Mouse (Mus musculus) embryonic facial prominence, embryonic 12.5 days (tissue): ENCODE data around the gene B3galnt1. TPM values are rescaled to one million over a fixed set of nuclear protein-coding genes. Genes with fewer than 3 reads are reported as not detected.

Source experiments
- ATAC-seq: fragments of 200-750 bp; cut with Nextera tagmentation; 2 replicates; pipeline ENCODE4 v1.8.0; 2017; ENCODE audit not compliant: insufficient number of reproducible peaks, insufficient read depth, low FRiP score, low TSS enrichment
- H3K27ac ChIP-seq: fragments of 300-500 bp; sonication (generic); 2 replicates; pipeline ENCODE4 v1.5.1; 2016; ENCODE audit warnings: mild to moderate bottlenecking
- H3K27me3 ChIP-seq: fragments of 300-500 bp; sonication (generic); 2 replicates; pipeline ENCODE4 v1.6.1; 2016; ENCODE audit warnings: mild to moderate bottlenecking, moderate library complexity
- H3K36me3 ChIP-seq: fragments of 300-500 bp; sonication (generic); 2 replicates; pipeline ENCODE4 v1.6.1; 2016; ENCODE audit warnings: mild to moderate bottlenecking
- H3K4me1 ChIP-seq: fragments of 300-500 bp; sonication (generic); 2 replicates; pipeline ENCODE4 v1.6.1; 2016
- H3K4me2 ChIP-seq: fragments of 300-500 bp; sonication (generic); replicated peaks from 2 replicates; pipeline ENCODE4 v1.6.1; 2016; ENCODE audit warnings: mild to moderate bottlenecking, moderate library complexity
- H3K4me3 ChIP-seq: fragments of 300-500 bp; sonication (generic); 2 replicates; pipeline ENCODE4 v1.5.1; 2016; ENCODE audit warnings: mild to moderate bottlenecking
- H3K9ac ChIP-seq: fragments of 300-500 bp; sonication (generic); 2 replicates; pipeline ENCODE4 v1.6.1; 2016; ENCODE audit warnings: mild to moderate bottlenecking, moderate library complexity
- H3K9me3 ChIP-seq: fragments of 300-500 bp; sonication (generic); 2 replicates; pipeline ENCODE4 v1.6.1; 2016; ENCODE audit warnings: mild to moderate bottlenecking, moderate library complexity
- WGBS: fragments of 180-500 bp; shearing (Covaris S2); methylation state at CpG from one replicate; pipeline ENCODE4 v1.1.7; 2016; 5-methylcytosine and 5-hydroxymethylcytosine counted together
- polyA plus RNA-seq: library from polyadenylated mRNA; unstranded; fragments of >200 nt; fragmentation: Nextera tagmentation; extraction: Ambion mirVana; gene quantifications from 2 replicates; pipeline ENCODE4 v1.2.1, GENCODE M21; 2016

The B3galnt1 gene
- polyA plus RNA-seq, 1 experiment from 2014 or later: 40.1 TPM

GRCm38 (mm10) chr3:69561686-69562085 is 37.1 kb downstream of the B3galnt1 start:
- H3K4me1 ChIP-seq: no peaks in the 10 kb centered on the region
- no peaks in the 10 kb centered on the region for H3K27me3 ChIP-seq
- H3K4me2 ChIP-seq: no peak overlapping the region
- 67% methylated on average over 5 of the region's 5 CpGs for WGBS
- no peak overlapping the region for H3K4me3 ChIP-seq
- 0 out of 2 replicates have a peak, but pooled peaks have one; percentile 10 for ATAC-seq
- H3K9ac ChIP-seq: no peak overlapping the region
- H3K9me3 ChIP-seq: no peaks in the 10 kb centered on the region
- H3K36me3 ChIP-seq: no peaks in the 10 kb centered on the region
- no peak overlapping the region for H3K27ac ChIP-seq

- Histone ChIP-seq H3K4me3 (no peak overlapping the region), H3K27me3 (no peaks in the 10 kb centered on the region), H3K36me3 (no peaks in the 10 kb centered on the region), H3K27ac (no peak overlapping the region), H3K4me1 (no peaks in the 10 kb centered on the region), H3K4me2 (no peak overlapping the region), H3K9me3 (no peaks in the 10 kb centered on the region), H3K9ac (no peak overlapping the region)
- no peak for ATAC-seq
- WGBS: 86% methylated on average over 7 of the region's 7 CpGs
Measured at GRCm38 (mm10) chr3:69559975-69560330, 38.8 kb downstream of the B3galnt1 start.

- Histone ChIP-seq H3K27me3 (no peaks in the 10 kb centered on the region), H3K36me3 (no peaks in the 10 kb centered on the region), H3K4me2 (no peak overlapping the region), H3K27ac (no peak overlapping the region), H3K9ac (no peak overlapping the region), H3K9me3 (no peaks in the 10 kb centered on the region), H3K4me1 (no peaks in the 10 kb centered on the region), H3K4me3 (no peak overlapping the region)
- ATAC-seq: no peak
- 86% methylated on average over 6 of the region's 6 CpGs for WGBS
Measured at GRCm38 (mm10) chr3:69559316-69559974, 39.3 kb downstream of the B3galnt1 start.

GRCm38 (mm10) chr3:69556092-69556778 is 42.5 kb downstream of the B3galnt1 start:
- WGBS: 80% methylated on average over 12 of the region's 12 CpGs
- no peaks in the 10 kb centered on the region for H3K27me3 ChIP-seq
- H3K4me2 ChIP-seq: no peak overlapping the region
- H3K9ac ChIP-seq: no peak overlapping the region
- no peak overlapping the region for H3K4me3 ChIP-seq
- ATAC-seq: no peak
- no peaks in the 10 kb centered on the region for H3K36me3 ChIP-seq
- H3K4me1 ChIP-seq: no peaks in the 10 kb centered on the region
- H3K9me3 ChIP-seq: no peaks in the 10 kb centered on the region
- H3K27ac ChIP-seq: no peak overlapping the region

- H3K4me2 ChIP-seq: no peak overlapping the region
- no peaks in the 10 kb centered on the region for H3K27me3 ChIP-seq
Measured at GRCm38 (mm10) chr3:69555511-69555910, 43.2 kb downstream of the B3galnt1 start.

GRCm38 (mm10) chr3:69549602-69550001 is 49.2 kb downstream of the B3galnt1 start:
- Histone ChIP-seq H3K9ac (no peak overlapping the region), H3K36me3 (no peaks in the 10 kb centered on the region), H3K4me1 (no peaks in the 10 kb centered on the region), H3K4me3 (no peak overlapping the region), H3K27me3 (no peaks in the 10 kb centered on the region), H3K27ac (no peak overlapping the region), H3K9me3 (no peaks in the 10 kb centered on the region), H3K4me2 (no peak overlapping the region)
- 79% methylated on average over 4 of the region's 4 CpGs for WGBS
- no peak for ATAC-seq

More at GRCm38 (mm10) chr3:69555511-69555910, 43.2 kb downstream of the B3galnt1 start:
- Histone ChIP-seq H3K36me3 (no peaks in the 10 kb centered on the region), H3K4me1 (no peaks in the 10 kb centered on the region), H3K9me3 (no peaks in the 10 kb centered on the region), H3K4me3 (no peak overlapping the region), H3K9ac (no peak overlapping the region), H3K27ac (no peak overlapping the region)
- ATAC-seq: no peak
- 80% methylated on average over 6 of the region's 6 CpGs for WGBS

GRCm38 (mm10) chr3:69548704-69549455 is 49.9 kb downstream of the B3galnt1 start:
- H3K4me2 ChIP-seq: no peak overlapping the region
- no peaks in the 10 kb centered on the region for H3K4me1 ChIP-seq
- H3K36me3 ChIP-seq: no peaks in the 10 kb centered on the region
- no peak overlapping the region for H3K4me3 ChIP-seq
- no peak overlapping the region for H3K27ac ChIP-seq
- WGBS: 71% methylated on average over 22 of the region's 22 CpGs
- no peaks in the 10 kb centered on the region for H3K27me3 ChIP-seq
- no peaks in the 10 kb centered on the region for H3K9me3 ChIP-seq
- no peak overlapping the region for H3K9ac ChIP-seq
- ATAC-seq: no peak

GRCm38 (mm10) chr3:69545017-69545416 is 53.7 kb downstream of the B3galnt1 start:
- Histone ChIP-seq H3K36me3 (no peaks in the 10 kb centered on the region), H3K4me3 (no peak overlapping the region), H3K9ac (no peak overlapping the region), H3K4me2 (no peak overlapping the region), H3K27me3 (no peaks in the 10 kb centered on the region), H3K9me3 (no peaks in the 10 kb centered on the region), H3K27ac (no peak overlapping the region), H3K4me1 (no peaks in the 10 kb centered on the region)
- 83% methylated on average over 5 of the region's 5 CpGs for WGBS
- ATAC-seq: no peak

GRCm38 (mm10) chr3:69543730-69544129 is 55.0 kb downstream of the B3galnt1 start:
- no peak overlapping the region for H3K4me3 ChIP-seq
- ATAC-seq: no peak
- H3K4me1 ChIP-seq: no peaks in the 10 kb centered on the region
- H3K9ac ChIP-seq: no peak overlapping the region
- no peaks in the 10 kb centered on the region for H3K36me3 ChIP-seq
- WGBS: 100% methylated on average over 1 of the region's 1 CpGs
- H3K27ac ChIP-seq: no peak overlapping the region
- no peaks in the 10 kb centered on the region for H3K27me3 ChIP-seq
- no peak overlapping the region for H3K4me2 ChIP-seq
- no peaks in the 10 kb centered on the region for H3K9me3 ChIP-seq

GRCm38 (mm10) chr3:69542962-69543361 is 55.8 kb downstream of the B3galnt1 start:
- WGBS: 83% methylated on average over 8 of the region's 8 CpGs
- no peaks in the 10 kb centered on the region for H3K9me3 ChIP-seq
- H3K9ac ChIP-seq: no peak overlapping the region
- H3K4me3 ChIP-seq: no peak overlapping the region
- no peaks in the 10 kb centered on the region for H3K27me3 ChIP-seq
- no peak for ATAC-seq
- no peak overlapping the region for H3K27ac ChIP-seq
- H3K36me3 ChIP-seq: no peaks in the 10 kb centered on the region
- no peaks in the 10 kb centered on the region for H3K4me1 ChIP-seq
- no peak overlapping the region for H3K4me2 ChIP-seq

GRCm38 (mm10) chr3:69535941-69536647 is 62.7 kb downstream of the B3galnt1 start:
- H3K27ac ChIP-seq: no peak overlapping the region
- no peaks in the 10 kb centered on the region for H3K27me3 ChIP-seq
- no peak overlapping the region for H3K9ac ChIP-seq
- ATAC-seq: no peak
- H3K36me3 ChIP-seq: no peaks in the 10 kb centered on the region
- H3K4me3 ChIP-seq: no peak overlapping the region
- peaks cover 6% of the 10 kb centered on the region; the same call in 1 of the 2 replicates for H3K4me1 ChIP-seq
- H3K4me2 ChIP-seq: no peak overlapping the region
- no peaks in the 10 kb centered on the region for H3K9me3 ChIP-seq
- WGBS: 73% methylated on average over 25 of the region's 25 CpGs
